Mouse (Mus musculus): Measurements from ENCODE around the gene AL732309.1.
A peak's percentile ranks its signal among the peaks of the same experiment; 100 is the strongest.

AL732309.1 gene

GRCm38 (mm10) chr2:25213266-25213865 is 33.3 kb downstream of the AL732309.1 start:
- DNase-seq (ENCODE audit: low spot score) = no peak

- peak; percentile 92 for DNase-seq (ENCODE audit: low spot score)
Observed at GRCm38 (mm10) chr2:25211121-25211670, 35.5 kb downstream of the AL732309.1 start, which contains the start of gene Nelfb. Gene Nelfb (minus strand): TSS chr2:25211489.

- peak; percentile 13 for DNase-seq (ENCODE audit: low spot score)
Observed at GRCm38 (mm10) chr2:25210686-25211085, 36.0 kb downstream of the AL732309.1 start.

- DNase-seq (ENCODE audit: low spot score) = no peak
Observed at GRCm38 (mm10) chr2:25207593-25207992, 39.1 kb downstream of the AL732309.1 start.

GRCm38 (mm10) chr2:25203631-25204214 is 42.9 kb downstream of the AL732309.1 start:
- DNase-seq (ENCODE audit: low spot score) = peak; percentile 31

GRCm38 (mm10) chr2:25200631-25201030 is 46.0 kb downstream of the AL732309.1 start:
- DNase-seq (ENCODE audit: low spot score) = no peak

- no peak for DNase-seq (ENCODE audit: low spot score)
Observed at GRCm38 (mm10) chr2:25197946-25198345, 48.7 kb downstream of the AL732309.1 start.

GRCm38 (mm10) chr2:25197191-25197590 is 49.5 kb downstream of the AL732309.1 start:
- no peak for DNase-seq (ENCODE audit: low spot score)

GRCm38 (mm10) chr2:25196172-25196954 is 50.3 kb downstream of the AL732309.1 start, which contains the start of gene Tor4a:
Gene Tor4a (minus strand): TSS chr2:25196886.
- peak; percentile 15 for DNase-seq (ENCODE audit: low spot score)

GRCm38 (mm10) chr2:25195211-25196156 is 51.2 kb downstream of the AL732309.1 start:
- no peak for DNase-seq (ENCODE audit: low spot score)

Data from retina, embryonic 14.5 days (tissue).